ENCODE assay signal across 20 mouse cellular contexts in genomic region chr2:34906426-34906825, GRCm38 (mm10). TPM values are rescaled to one million over a fixed set of nuclear protein-coding genes. Genes with fewer than 3 reads are reported as not detected.
DNase-seq lines count a peak whose midpoint lies in the region; ATAC-seq and TF ChIP-seq lines count a peak whose summit lies in the region.
"Had no signal": no experiment of that assay in that cellular context is flagged by ENCODE, and none has a peak within 500 bp of the region (broad histone marks: within the 10 kb centered on the region; RNA-seq: fewer than 3 reads in every experiment).

No protein-coding gene starts in this region.

- 0 out of 2 replicates have a peak overlapping the region, but pooled peaks have one; percentile 38 for H3K27ac ChIP-seq in liver, embryonic 15.5 days (replicated peaks)
- peak overlapping the region; percentile 60 for H3K27ac ChIP-seq in bone marrow, adult 2 months (ENCODE audit: control insufficient read depth, insufficient read depth, low read depth, low read length, poor library complexity)
- H3K27ac ChIP-seq: embryonic facial prominence, embryonic 10.5 days; heart, adult 2 months; heart, embryonic 13.5 days; hindbrain, embryonic 12.5 days; left cerebral cortex, adult 2 months; neural tube, embryonic 13.5 days had no signal

- TF ChIP-seq CTCF in bone marrow, adult 2 months (IDR thresholded peaks at IDR 0.05; ENCODE audit: control insufficient read depth, insufficient read depth, low read length): no peak

- H3K4me3 ChIP-seq in liver, embryonic 15.5 days (replicated peaks): no peak overlapping the region
- H3K4me3 ChIP-seq in bone marrow, adult 2 months (replicated peaks; ENCODE audit: control insufficient read depth, low read depth, low read length): no peak overlapping the region
- H3K4me3 ChIP-seq: embryonic facial prominence, embryonic 10.5 days; heart, adult 2 months; heart, embryonic 13.5 days; hindbrain, embryonic 12.5 days; left cerebral cortex, adult 2 months; neural tube, embryonic 13.5 days had no signal

- TF ChIP-seq POLR2A in bone marrow, adult 2 months (IDR thresholded peaks at IDR 0.05; ENCODE audit: borderline replicate concordance, control insufficient read depth, low read depth, low read length): no peak

- intact Hi-C loops in heart, postnatal 14 days (cut with DNase I): loop anchor here (10.0 kb wide), 1 partner anchor 198 kb away; the partner anchor contains the start of genes AI182371 and Cntrl

- WGBS in liver, embryonic 15.5 days (ENCODE audit: insufficient replicate concordance): 76% methylated on average over 6 of the region's 6 CpGs
- 88% methylated on average over 6 of the region's 6 CpGs for WGBS in bone marrow, adult 2 months

- no peaks in the 10 kb centered on the region for H3K27me3 ChIP-seq in liver, embryonic 15.5 days

- H3K4me1 ChIP-seq in liver, embryonic 15.5 days (replicated peaks): peaks cover 49% of the 10 kb centered on the region
- H3K4me1 ChIP-seq in bone marrow, adult 2 months (ENCODE audit: control insufficient read depth, insufficient read depth, low read length): peaks cover 1% of the 10 kb centered on the region

- peak overlapping the region; percentile 23 for H3K4me2 ChIP-seq in liver, embryonic 15.5 days
- H3K4me2 ChIP-seq: heart, embryonic 13.5 days; neural tube, embryonic 13.5 days had no signal

- H3K9me3 ChIP-seq in liver, embryonic 15.5 days (replicated peaks): no peaks in the 10 kb centered on the region
- H3K9me3 ChIP-seq: embryonic facial prominence, embryonic 10.5 days; heart, embryonic 13.5 days; hindbrain, embryonic 12.5 days; neural tube, embryonic 13.5 days had no signal

- peaks cover 36% of the 10 kb centered on the region for H3K36me3 ChIP-seq in liver, embryonic 15.5 days (replicated peaks)
- H3K36me3 ChIP-seq: embryonic facial prominence, embryonic 10.5 days; hindbrain, embryonic 12.5 days; neural tube, embryonic 13.5 days had no signal

- no peak for ATAC-seq in liver, embryonic 15.5 days (ENCODE audit: insufficient read depth)
- ATAC-seq: forebrain, embryonic 16.5 days; intestine, postnatal 0 days; midbrain, embryonic 16.5 days had no signal

- peak; percentile 30 for DNase-seq in adrenal gland, adult 2 months
- DNase-seq in adrenal gland, adult 8-10 months: no peak
- peak; percentile 30 to 31 for DNase-seq in cerebellum, postnatal 10 days
- DNase-seq in cerebellum, postnatal 4 days (ENCODE audit: low spot score in 2 of 2): no peak
- no peak for DNase-seq in liver
- DNase-seq in heart, postnatal 14 days: no peak
- DNase-seq: retina, postnatal 1 day had no signal

- no peak overlapping the region for H3K9ac ChIP-seq in liver, embryonic 15.5 days
- H3K9ac ChIP-seq: heart, embryonic 13.5 days; hindbrain, embryonic 12.5 days; neural tube, embryonic 13.5 days had no signal

RNA-seq across cellular contexts. Expression of gene Phf19, which starts 7.4 kb away (rescaled TPM):
- 1 to 10 TPM; 1.2 to 1.7 TPM for total RNA-seq in adrenal gland, adult 2 months (2021)
- 1.1 and 1.5 TPM in 2 replicates for polyA plus RNA-seq in adrenal gland, adult 2 months (2012; rRNA removed)
- 1 to 10 TPM; 2.4 to 4.5 (median 3.6) TPM for total RNA-seq in adrenal gland, adult 8-10 months (2022)
- 1.5 and 1.8 TPM in 2 replicates for polyA plus RNA-seq in liver, embryonic 15.5 days (2015; fragmentation: Nextera tagmentation; extraction: Ambion mirVana)
- polyA plus RNA-seq in bone marrow, adult 2 months (2011; ENCODE audit: insufficient read depth, insufficient read length, low replicate concordance, missing spikeins): 2.5 and 7.1 TPM in 2 replicates
- total RNA-seq in heart, postnatal 14 days (2021): 1 to 10 TPM; 1.9 TPM

RNA-seq across cellular contexts. Expression of gene Psmd5, which starts 31.7 kb away (rescaled TPM):
- 10 to 100 TPM; 38.0 to 44.3 TPM for total RNA-seq in adrenal gland, adult 2 months (2021)
- 5.9 and 6.7 TPM in 2 replicates for polyA plus RNA-seq in adrenal gland, adult 2 months (2012; rRNA removed)
- total RNA-seq in adrenal gland, adult 8-10 months (2022): 10 to 100 TPM; 42.6 to 49.8 (median 45.8) TPM
- 67.5 and 71.5 TPM in 2 replicates for polyA plus RNA-seq in liver, embryonic 15.5 days (2015; fragmentation: Nextera tagmentation; extraction: Ambion mirVana)
- 30.3 TPM in 2 replicates for polyA plus RNA-seq in bone marrow, adult 2 months (2011; ENCODE audit: insufficient read depth, insufficient read length, low replicate concordance, missing spikeins)
- 10 to 100 TPM; 15.2 to 16.5 TPM for total RNA-seq in heart, postnatal 14 days (2021)

RNA-seq across cellular contexts. Expression of gene Cutal, which starts 32.2 kb away (rescaled TPM):
- under 1 TPM; 0.40 to 0.48 TPM for total RNA-seq in adrenal gland, adult 2 months (2021)
- 2.5 TPM in 1 of 2 replicates, not detected in the other for polyA plus RNA-seq in adrenal gland, adult 2 months (2012; rRNA removed)
- total RNA-seq in adrenal gland, adult 8-10 months (2022): 1 to 10 TPM in 1 of 4 experiments, under 1 TPM in 3; 0.41 to 1.4 (median 0.74) TPM
- 8.2 and 8.4 TPM in 2 replicates for polyA plus RNA-seq in liver, embryonic 15.5 days (2015; fragmentation: Nextera tagmentation; extraction: Ambion mirVana)
- polyA plus RNA-seq in bone marrow, adult 2 months (2011; ENCODE audit: insufficient read depth, insufficient read length, low replicate concordance, missing spikeins): not detected in 2 replicates
- 1 to 10 TPM; 1.1 to 1.2 TPM for total RNA-seq in heart, postnatal 14 days (2021)
- total RNA-seq: megakaryocyte progenitor cell, adult 5-6 weeks had no signal
- polyA plus RNA-seq: forebrain, embryonic 16.5 days; myocyte had no signal

RNA-seq across cellular contexts. Expression of gene Traf1, which starts 55.1 kb away (rescaled TPM):
- total RNA-seq in adrenal gland, adult 2 months (2021): 1 to 10 TPM; 3.3 to 3.7 TPM
- polyA plus RNA-seq in adrenal gland, adult 2 months (2012; rRNA removed): 2.0 and 2.4 TPM in 2 replicates
- 1 to 10 TPM; 2.2 to 5.8 (median 3.3) TPM for total RNA-seq in adrenal gland, adult 8-10 months (2022)
- polyA plus RNA-seq in liver, embryonic 15.5 days (2015; fragmentation: Nextera tagmentation; extraction: Ambion mirVana): 0.29 and 0.61 TPM in 2 replicates
- 6.7 and 9.8 TPM in 2 replicates for polyA plus RNA-seq in bone marrow, adult 2 months (2011; ENCODE audit: insufficient read depth, insufficient read length, low replicate concordance, missing spikeins)
- 1 to 10 TPM; 1.3 to 1.7 TPM for total RNA-seq in heart, postnatal 14 days (2021)

Comparison
In these comparisons a context has a peak if more than half of its experiments do, and no peak if none do; other contexts are left out.
1. DNase-seq: peak in adrenal gland, adult 2 months (single experiment) and cerebellum, postnatal 10 days (2 of 2); none in adrenal gland, adult 8-10 months (single experiment), cerebellum, postnatal 4 days (0 of 2), liver (single experiment) and heart, postnatal 14 days (0 of 2).